Mouse (Mus musculus) hindbrain, embryonic 15.5 days (tissue): ENCODE data around the gene Rgs16. TPM values are rescaled to one million over a fixed set of nuclear protein-coding genes. Genes with fewer than 3 reads are reported as not detected.

ENCODE experiments used
- ATAC-seq: fragments of 200-750 bp; cut with Nextera tagmentation; 2 replicates; pipeline ENCODE4 v1.8.0; 2017; ENCODE audit warnings: low read depth, moderate number of reproducible peaks, moderate TSS enrichment; ENCODE audit not compliant: low FRiP score
- H3K27ac ChIP-seq: fragments of 300-500 bp; sonication (generic); replicated peaks from 2 replicates; pipeline ENCODE4 v1.5.1; 2015; ENCODE audit warnings: mild to moderate bottlenecking, inconsistent platforms
- H3K27me3 ChIP-seq: fragments of 300-500 bp; sonication (generic); 2 replicates; pipeline ENCODE4 v1.6.1; 2015; ENCODE audit warnings: control low read depth, inconsistent platforms
- H3K36me3 ChIP-seq: fragments of 300-500 bp; sonication (generic); 2 replicates; pipeline ENCODE4 v1.6.1; 2015; ENCODE audit warnings: control low read depth, inconsistent platforms
- H3K4me1 ChIP-seq: fragments of 300-500 bp; sonication (generic); replicated peaks from 2 replicates; pipeline ENCODE4 v1.6.1; 2015; ENCODE audit warnings: control low read depth, inconsistent platforms
- H3K4me2 ChIP-seq: fragments of 300-500 bp; sonication (generic); 2 replicates; pipeline ENCODE4 v1.6.1; 2015; ENCODE audit warnings: moderate library complexity, mild to moderate bottlenecking, inconsistent platforms
- H3K4me3 ChIP-seq: fragments of 300-500 bp; sonication (generic); 2 replicates; pipeline ENCODE4 v1.5.1; 2015; ENCODE audit warnings: mild to moderate bottlenecking, inconsistent platforms
- H3K9ac ChIP-seq: fragments of 300-500 bp; sonication (generic); 2 replicates; pipeline ENCODE4 v1.6.1; 2015; ENCODE audit warnings: inconsistent platforms
- H3K9me3 ChIP-seq: fragments of 300-500 bp; sonication (generic); 2 replicates; pipeline ENCODE4 v1.6.1; 2016; ENCODE audit warnings: control low read depth, inconsistent platforms
- WGBS: fragments of 180-500 bp; shearing (Covaris S2); methylation state at CpG from one replicate; pipeline ENCODE4 v1.1.7; 2015; 5-methylcytosine and 5-hydroxymethylcytosine counted together
- polyA plus RNA-seq: library from polyadenylated mRNA; unstranded; fragments of >200 nt; fragmentation: Nextera tagmentation; extraction: Ambion mirVana; gene quantifications from 2 replicates; pipeline ENCODE4 v1.2.1, GENCODE M21; 2015

Rgs16 gene
- polyA plus RNA-seq, 1 experiment from 2014 or later = 12.4 TPM

- no peaks in the 10 kb centered on the region for H3K9me3 ChIP-seq
- H3K4me3 ChIP-seq = no peak overlapping the region
- peak; percentile 27; the same call in 1 of the 2 replicates for ATAC-seq
- H3K36me3 ChIP-seq = no peaks in the 10 kb centered on the region
- H3K9ac ChIP-seq = no peak overlapping the region
- H3K4me1 ChIP-seq = peaks cover 21% of the 10 kb centered on the region
- H3K27ac ChIP-seq = peak overlapping the region; percentile 48; the same call in 1 of the 2 replicates
- no peak overlapping the region for H3K4me2 ChIP-seq
- no peaks in the 10 kb centered on the region for H3K27me3 ChIP-seq
- WGBS = 35% methylated on average over 8 of the region's 8 CpGs
Observed at GRCm38 (mm10) chr1:153702853-153703410, 37.2 kb upstream of the Rgs16 start.

GRCm38 (mm10) chr1:153703445-153703991 lies 36.6 kb upstream of the Rgs16 start:
- Histone ChIP-seq H3K27ac (peak overlapping the region; percentile 48), H3K9ac (no peak overlapping the region), H3K36me3 (no peaks in the 10 kb centered on the region), H3K4me3 (no peak overlapping the region), H3K4me1 (peaks cover 21% of the 10 kb centered on the region), H3K27me3 (no peaks in the 10 kb centered on the region), H3K9me3 (no peaks in the 10 kb centered on the region), H3K4me2 (peak overlapping the region; percentile 15; the same call in 1 of the 2 replicates)
- 5% methylated on average over 11 of the region's 12 CpGs for WGBS
- ATAC-seq = peak; percentile 67

- no peaks in the 10 kb centered on the region for H3K36me3 ChIP-seq
Observed at GRCm38 (mm10) chr1:153704174-153704573, 36.0 kb upstream of the Rgs16 start.

GRCm38 (mm10) chr1:153704996-153705395 lies 35.2 kb upstream of the Rgs16 start:
- Histone ChIP-seq H3K9me3 (no peaks in the 10 kb centered on the region), H3K4me1 (peaks cover 21% of the 10 kb centered on the region), H3K9ac (no peak overlapping the region), H3K27me3 (no peaks in the 10 kb centered on the region), H3K4me2 (no peak overlapping the region), H3K36me3 (no peaks in the 10 kb centered on the region), H3K4me3 (no peak overlapping the region), H3K27ac (no peak overlapping the region)
- no peak; the same call in 1 of the 2 replicates for ATAC-seq
- WGBS = 24% methylated on average over 3 of the region's 3 CpGs

More at GRCm38 (mm10) chr1:153704174-153704573, 36.0 kb upstream of the Rgs16 start:
- Histone ChIP-seq H3K27ac (no peak overlapping the region), H3K4me1 (peaks cover 21% of the 10 kb centered on the region), H3K4me3 (no peak overlapping the region), H3K4me2 (no peak overlapping the region), H3K9me3 (no peaks in the 10 kb centered on the region), H3K27me3 (no peaks in the 10 kb centered on the region), H3K9ac (no peak overlapping the region)
- 15% methylated on average over 7 of the region's 7 CpGs for WGBS
- 0 out of 2 replicates have a peak, but pooled peaks have one; percentile 39 for ATAC-seq

GRCm38 (mm10) chr1:153708626-153709025 lies 31.5 kb upstream of the Rgs16 start:
- Histone ChIP-seq H3K4me3 (no peak overlapping the region), H3K9ac (no peak overlapping the region), H3K27ac (no peak overlapping the region), H3K36me3 (no peaks in the 10 kb centered on the region), H3K4me2 (no peak overlapping the region), H3K9me3 (no peaks in the 10 kb centered on the region), H3K4me1 (peaks cover 9% of the 10 kb centered on the region), H3K27me3 (no peaks in the 10 kb centered on the region)
- no peak for ATAC-seq
- WGBS = 92% methylated on average over 5 of the region's 5 CpGs

GRCm38 (mm10) chr1:153709451-153709850 lies 30.7 kb upstream of the Rgs16 start:
- Histone ChIP-seq H3K9ac (no peak overlapping the region), H3K4me3 (no peak overlapping the region), H3K4me1 (peaks cover 1% of the 10 kb centered on the region; the same call in 1 of the 2 replicates), H3K27me3 (no peaks in the 10 kb centered on the region), H3K9me3 (no peaks in the 10 kb centered on the region), H3K4me2 (no peak overlapping the region), H3K36me3 (no peaks in the 10 kb centered on the region), H3K27ac (no peak overlapping the region)
- WGBS = 79% methylated on average over 5 of the region's 5 CpGs
- ATAC-seq = no peak

- 92% methylated on average over 3 of the region's 3 CpGs for WGBS
- ATAC-seq = no peak
- no peaks in the 10 kb centered on the region for H3K4me1 ChIP-seq
- H3K4me2 ChIP-seq = no peak overlapping the region
- no peak overlapping the region for H3K27ac ChIP-seq
- no peaks in the 10 kb centered on the region for H3K36me3 ChIP-seq
- H3K9ac ChIP-seq = no peak overlapping the region
- H3K9me3 ChIP-seq = no peaks in the 10 kb centered on the region
- no peaks in the 10 kb centered on the region for H3K27me3 ChIP-seq
- no peak overlapping the region for H3K4me3 ChIP-seq
Observed at GRCm38 (mm10) chr1:153711544-153712262, 28.4 kb upstream of the Rgs16 start.

- Histone ChIP-seq H3K27me3 (no peaks in the 10 kb centered on the region), H3K4me3 (no peak overlapping the region), H3K9me3 (no peaks in the 10 kb centered on the region), H3K4me1 (no peaks in the 10 kb centered on the region), H3K9ac (no peak overlapping the region), H3K36me3 (no peaks in the 10 kb centered on the region), H3K27ac (no peak overlapping the region), H3K4me2 (no peak overlapping the region)
- no peak for ATAC-seq
- WGBS = 96% methylated on average over 2 of the region's 2 CpGs
Observed at GRCm38 (mm10) chr1:153712633-153713032, 27.5 kb upstream of the Rgs16 start.

GRCm38 (mm10) chr1:153717990-153718389 lies 22.2 kb upstream of the Rgs16 start:
- Histone ChIP-seq H3K9ac (no peak overlapping the region), H3K4me1 (no peaks in the 10 kb centered on the region), H3K4me2 (no peak overlapping the region), H3K9me3 (no peaks in the 10 kb centered on the region), H3K4me3 (no peak overlapping the region), H3K36me3 (no peaks in the 10 kb centered on the region), H3K27me3 (no peaks in the 10 kb centered on the region), H3K27ac (no peak overlapping the region)
- no peak for ATAC-seq
- 81% methylated on average over 1 of the region's 1 CpGs for WGBS

- no peak for ATAC-seq
- WGBS = 81% methylated on average over 7 of the region's 7 CpGs
- Histone ChIP-seq H3K27ac (no peak overlapping the region), H3K36me3 (no peaks in the 10 kb centered on the region), H3K27me3 (no peaks in the 10 kb centered on the region), H3K9me3 (no peaks in the 10 kb centered on the region), H3K4me3 (no peak overlapping the region), H3K9ac (no peak overlapping the region), H3K4me2 (no peak overlapping the region), H3K4me1 (no peaks in the 10 kb centered on the region)
Observed at GRCm38 (mm10) chr1:153720935-153721334, 19.2 kb upstream of the Rgs16 start.

- H3K4me3 ChIP-seq = no peak overlapping the region
- H3K9me3 ChIP-seq = no peaks in the 10 kb centered on the region
- no peaks in the 10 kb centered on the region for H3K36me3 ChIP-seq
- no peak for ATAC-seq
- H3K27ac ChIP-seq = no peak overlapping the region
- WGBS = 86% methylated on average over 9 of the region's 9 CpGs
- no peaks in the 10 kb centered on the region for H3K4me1 ChIP-seq
- no peak overlapping the region for H3K4me2 ChIP-seq
- H3K9ac ChIP-seq = no peak overlapping the region
- no peaks in the 10 kb centered on the region for H3K27me3 ChIP-seq
Observed at GRCm38 (mm10) chr1:153721565-153722310, 18.4 kb upstream of the Rgs16 start.

GRCm38 (mm10) chr1:153723426-153723825 lies 16.7 kb upstream of the Rgs16 start:
- no peak overlapping the region for H3K4me3 ChIP-seq
- no peak overlapping the region for H3K9ac ChIP-seq
- H3K27me3 ChIP-seq = no peaks in the 10 kb centered on the region
- no peak overlapping the region for H3K4me2 ChIP-seq
- no peak overlapping the region for H3K27ac ChIP-seq
- no peaks in the 10 kb centered on the region for H3K9me3 ChIP-seq
- WGBS = 81% methylated on average over 9 of the region's 9 CpGs
- H3K4me1 ChIP-seq = no peaks in the 10 kb centered on the region
- ATAC-seq = no peak
- H3K36me3 ChIP-seq = no peaks in the 10 kb centered on the region
